Mouse (Mus musculus) urinary bladder, adult 2 months (tissue): ENCODE measurements around the gene Gmpr. TPM values are rescaled to one million over a fixed set of nuclear protein-coding genes. Genes with fewer than 3 reads are reported as not detected.

ENCODE experiments used
- DNase-seq: peaks from one replicate; pipeline ENCODE4 v3.0.0; 2022; ENCODE audit warnings: low spot score
- polyA plus RNA-seq: library from polyadenylated mRNA; depleted of rRNA; stranded (reverse); fragments of >200 nt; gene quantifications from 2 replicates; pipeline ENCODE4 v1.2.3, GENCODE M21; 2012

The Gmpr gene
- polyA plus RNA-seq, 1 experiment, result 77.6 TPM

DNA sequence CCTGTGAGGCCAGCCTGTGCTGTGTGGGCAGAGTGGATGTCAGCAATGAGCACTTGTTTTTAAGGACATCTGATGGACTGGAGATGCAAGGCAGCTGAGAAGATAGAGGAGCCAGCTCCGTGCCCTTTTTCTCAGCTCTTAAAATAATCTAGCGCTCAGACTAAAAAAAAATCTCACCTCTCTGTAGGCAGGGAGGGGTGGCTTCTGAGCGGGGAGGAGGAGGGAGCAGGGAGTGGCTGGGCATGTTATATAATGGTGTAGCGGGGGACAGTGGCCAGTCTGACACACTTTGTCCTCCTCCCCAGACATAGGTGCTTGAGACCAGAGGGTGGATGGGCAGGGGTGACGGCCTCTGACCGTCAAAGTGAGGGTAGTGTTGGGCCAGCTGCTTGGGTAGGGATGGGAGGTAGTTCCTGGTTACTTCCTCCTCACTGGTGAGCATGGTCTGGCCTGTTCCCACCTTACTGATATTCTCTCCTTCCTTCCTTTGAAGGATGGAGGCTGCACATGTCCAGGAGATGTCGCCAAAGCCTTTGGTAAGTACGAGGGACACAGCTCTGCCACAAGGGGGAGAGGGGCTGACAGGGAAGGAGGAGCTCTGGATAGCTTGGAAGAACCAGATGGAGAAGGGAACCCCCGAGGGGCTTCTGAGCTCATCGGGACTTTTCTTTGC lies 31.4 kb downstream of the Gmpr start:
- no peak for DNase-seq

DNA sequence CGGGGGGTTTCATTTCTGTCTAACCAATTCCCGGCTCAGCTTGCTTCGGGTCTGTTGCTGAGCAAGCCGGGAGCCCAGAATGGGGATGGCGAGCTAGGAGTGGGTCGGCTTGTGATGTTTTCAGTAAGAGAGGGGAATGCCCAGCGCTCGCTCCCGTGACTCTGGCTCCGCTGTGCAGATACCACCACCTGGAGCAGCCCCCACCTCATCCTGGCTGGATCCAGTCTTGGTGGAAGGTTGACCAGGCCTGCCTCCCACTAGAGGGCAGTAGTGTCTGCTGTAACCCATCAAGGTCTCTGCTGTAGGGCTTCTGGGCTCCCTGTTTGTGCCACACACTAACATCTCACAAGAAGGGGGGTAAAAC lies 31.9 kb downstream of the Gmpr start:
- peak; percentile 51 for DNase-seq

GRCm38 (mm10) chr13:45545974-45546373 lies 38.7 kb downstream of the Gmpr start:
- DNase-seq, result no peak

DNA sequence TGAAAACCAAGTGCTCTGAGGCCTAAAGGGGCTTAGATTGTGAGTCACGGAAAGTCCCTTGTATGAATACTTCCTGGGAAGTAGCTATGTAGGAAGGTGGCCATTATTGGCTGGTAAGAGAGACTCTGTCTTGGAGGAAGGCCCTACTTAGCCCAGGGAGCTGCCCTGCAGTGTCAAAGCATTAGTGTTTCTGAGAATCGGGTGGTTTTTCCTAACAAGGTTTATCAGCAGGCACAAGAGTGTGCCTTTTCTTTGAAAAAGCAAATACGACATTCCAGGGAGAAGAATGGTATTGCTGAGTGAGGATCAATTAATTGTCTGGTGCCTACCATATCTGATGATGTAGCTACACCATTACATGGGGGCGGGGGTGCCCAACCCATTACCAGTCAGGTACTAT lies 39.7 kb downstream of the Gmpr start:
- DNase-seq, result no peak

GRCm38 (mm10) chr13:45547549-45547948 lies 40.3 kb downstream of the Gmpr start:
- DNase-seq, result no peak

DNA sequence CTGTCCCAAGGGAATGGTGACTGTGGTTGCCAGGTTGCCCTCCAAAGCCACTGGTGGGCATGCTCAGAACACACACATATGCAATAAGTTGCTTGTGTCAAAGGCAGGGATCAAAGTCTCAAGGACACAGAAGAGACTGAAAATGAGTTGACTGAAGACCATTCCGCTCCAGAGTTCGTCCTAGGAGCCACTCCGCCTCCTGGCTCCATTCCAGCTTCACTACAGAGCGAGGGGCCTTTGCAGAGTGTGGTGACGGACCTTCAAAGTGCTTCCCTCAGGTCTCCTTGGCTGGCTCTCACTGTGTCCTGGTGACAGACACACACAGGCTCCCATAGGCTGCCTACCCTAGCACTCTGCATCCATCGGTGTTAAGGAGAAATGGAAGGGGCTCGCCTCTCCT lies 46.4 kb downstream of the Gmpr start:
- no peak for DNase-seq

DNA sequence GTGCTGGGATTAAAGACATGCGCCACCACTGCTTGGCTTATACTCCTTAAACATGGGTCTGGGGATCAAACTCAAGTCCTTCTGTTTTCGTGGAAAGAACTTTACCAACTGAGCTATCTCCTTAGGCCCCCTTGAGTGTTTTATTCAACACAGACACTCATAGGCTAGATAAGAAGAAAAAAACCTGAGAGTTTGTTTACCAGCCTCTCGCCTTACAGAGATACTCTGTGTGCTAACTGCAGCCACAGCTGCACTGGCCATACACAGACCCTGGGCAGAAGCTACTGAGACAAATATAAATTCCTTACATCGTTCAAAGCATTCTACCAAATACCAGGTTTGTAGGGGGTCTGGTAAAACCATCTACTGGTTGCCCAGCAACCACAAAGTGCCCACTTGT lies 51.1 kb downstream of the Gmpr start:
- DNase-seq, result no peak

DNA sequence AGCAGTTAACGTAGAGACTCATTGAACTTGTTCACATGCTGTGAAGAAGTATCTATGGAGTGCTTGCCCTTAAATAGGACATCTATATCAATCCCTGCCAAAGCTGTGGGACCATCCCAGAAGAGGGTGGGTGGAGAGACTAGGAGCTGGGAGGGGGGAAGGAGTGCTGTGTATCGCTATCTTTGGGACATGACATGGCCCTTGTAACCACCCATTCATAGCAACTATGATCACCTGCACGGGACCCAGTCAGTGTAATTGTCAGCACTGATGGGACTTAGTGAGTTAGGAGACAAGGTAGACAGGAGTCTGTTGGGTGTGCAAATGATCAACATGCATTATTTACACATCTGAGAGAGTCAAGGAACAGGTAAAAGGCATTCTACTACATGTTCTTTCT lies 52.0 kb downstream of the Gmpr start:
- DNase-seq, result no peak

DNA sequence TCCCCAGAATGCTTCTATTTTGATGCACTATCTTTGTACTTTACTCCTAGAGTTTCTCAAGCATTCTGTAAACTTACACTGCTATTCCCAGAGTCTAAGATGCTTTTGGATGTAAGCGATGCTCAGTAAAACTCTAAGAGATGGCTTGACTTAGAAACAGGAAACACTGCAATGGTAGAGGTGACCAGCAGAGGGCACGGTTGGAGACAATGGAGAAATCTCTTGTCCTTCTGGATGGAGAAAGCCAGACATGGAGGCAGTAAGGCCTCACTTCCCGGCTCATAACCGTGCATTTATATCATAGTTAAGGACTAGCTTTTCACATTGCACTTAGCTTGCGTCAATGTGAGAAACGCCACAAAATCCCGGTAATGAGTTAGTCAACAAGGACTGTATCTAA lies 53.3 kb downstream of the Gmpr start:
- DNase-seq, result no peak

- no peak for DNase-seq
These were observed 54.8 kb downstream of the Gmpr start for GRCm38 (mm10) chr13:45562011-45562410.

DNA sequence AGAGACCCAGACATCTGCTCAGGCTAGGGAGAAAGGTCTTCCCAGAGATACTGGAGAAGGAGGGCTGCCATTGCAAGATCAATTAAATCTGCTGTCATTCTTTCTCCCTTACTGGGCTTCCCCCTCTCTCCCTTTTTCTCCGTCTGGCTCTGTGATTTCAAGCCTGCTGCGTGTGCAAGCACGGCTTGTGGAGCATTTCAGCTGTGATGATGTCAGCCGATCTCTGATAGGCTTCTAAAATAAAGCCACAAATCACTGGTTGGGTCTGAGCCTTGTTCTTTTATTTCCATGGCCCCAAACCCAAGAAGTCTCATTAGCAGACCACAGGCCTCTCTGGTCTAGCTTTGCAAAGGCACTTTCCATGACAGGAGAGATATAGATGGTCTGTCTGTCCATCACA lies 57.7 kb downstream of the Gmpr start:
- no peak for DNase-seq

GRCm38 (mm10) chr13:45569932-45570331 lies 62.7 kb downstream of the Gmpr start:
- DNase-seq, result no peak

- peak; percentile 58 for DNase-seq
These were observed 64.6 kb downstream of the Gmpr start for GRCm38 (mm10) chr13:45571795-45572262.

GRCm38 (mm10) chr13:45572768-45573167 lies 65.5 kb downstream of the Gmpr start:
- DNase-seq, result peak; percentile 34

GRCm38 (mm10) chr13:45576185-45576584 lies 68.9 kb downstream of the Gmpr start:
- no peak for DNase-seq

DNA sequence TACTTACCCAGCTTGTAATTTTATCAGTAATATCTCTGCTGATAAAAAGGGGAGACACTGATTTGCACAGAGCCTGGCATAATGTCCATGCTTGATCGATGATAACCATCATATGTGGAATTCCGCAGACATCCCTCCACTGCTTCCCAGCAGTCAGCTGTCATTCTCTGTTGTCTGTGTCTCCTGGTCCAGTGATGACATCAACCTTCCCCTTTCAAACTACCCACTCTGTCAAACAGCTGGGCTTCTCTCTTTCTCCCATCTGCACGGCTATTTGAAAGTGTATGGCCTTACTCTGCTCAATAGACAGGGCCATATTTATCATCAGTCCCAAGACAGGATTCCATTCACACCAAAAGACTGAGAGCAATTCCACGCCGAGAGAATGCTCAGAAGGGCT lies 70.1 kb downstream of the Gmpr start:
- no peak for DNase-seq

GRCm38 (mm10) chr13:45577784-45578183 lies 70.5 kb downstream of the Gmpr start:
- no peak for DNase-seq

GRCm38 (mm10) chr13:45579751-45580150 lies 72.5 kb downstream of the Gmpr start:
- no peak for DNase-seq

DNA sequence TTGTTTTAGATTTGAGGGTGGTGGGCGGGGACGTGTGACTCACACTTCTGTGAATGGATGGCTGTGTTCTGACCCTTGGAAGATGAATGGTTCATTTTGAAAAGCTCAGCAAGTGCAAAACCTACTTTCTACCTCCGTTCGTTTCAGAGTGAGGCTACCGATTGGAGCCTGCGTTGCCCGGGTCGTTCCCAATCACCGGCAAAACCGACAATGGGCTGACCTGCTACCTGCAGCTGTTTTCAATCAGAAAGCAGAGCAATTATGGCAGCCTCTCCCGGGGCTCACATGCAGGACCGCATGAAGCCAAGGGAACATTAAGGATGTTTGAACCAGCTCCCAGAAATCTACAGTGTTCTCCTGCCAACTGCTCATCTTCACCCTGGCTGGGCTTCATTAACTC lies 75.0 kb downstream of the Gmpr start:
- no peak for DNase-seq

- DNase-seq, result no peak
These were observed 75.8 kb downstream of the Gmpr start for GRCm38 (mm10) chr13:45583061-45583460.

DNA sequence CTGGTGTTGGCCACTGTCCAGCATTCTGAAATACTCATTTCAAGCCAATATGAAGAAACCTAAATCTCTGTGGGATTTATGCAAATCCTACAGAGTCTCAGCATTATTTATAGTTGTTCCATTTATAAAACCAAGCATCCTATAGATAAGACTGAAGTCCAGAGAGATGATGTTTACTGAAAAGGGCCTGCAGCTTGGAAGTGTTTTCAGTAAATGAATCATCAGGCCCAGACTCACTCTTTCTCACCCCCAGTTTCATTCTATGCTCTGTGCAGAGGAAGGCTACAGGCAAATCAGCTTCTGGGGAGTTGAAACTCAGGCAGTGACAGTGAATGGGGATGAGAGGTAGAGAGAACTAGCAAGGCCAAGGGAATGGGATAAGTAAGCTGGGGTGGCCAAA lies 83.7 kb downstream of the Gmpr start:
- DNase-seq, result no peak

GRCm38 (mm10) chr13:45593914-45594313 lies 86.7 kb downstream of the Gmpr start:
- no peak for DNase-seq

- DNase-seq, result no peak
These were observed 88.2 kb downstream of the Gmpr start for GRCm38 (mm10) chr13:45595416-45595815.

- no peak for DNase-seq
These were observed 92.6 kb downstream of the Gmpr start for GRCm38 (mm10) chr13:45599831-45600230.
